Mouse (Mus musculus): ENCODE measurements around the gene Taar8c.
"Not testable (repeated sequence)": the region's sequence is repeated elsewhere in the genome, so short reads cannot be mapped to it uniquely, and the experiment has no call there.

Gene Taar8c

GRCm38 (mm10) chr10:24131451-24132262 lies 29.9 kb upstream of the Taar8c start:
- Histone ChIP-seq H3K9me3 (ENCODE audit: low read length) (no peaks in the 10 kb centered on the region), H3K27me3 (ENCODE audit: insufficient read depth, low read length) (no peaks in the 10 kb centered on the region), H3K4me1 (replicated peaks; ENCODE audit: low read depth, low read length) (peaks cover 30% of the 10 kb centered on the region), H3K36me3 (ENCODE audit: insufficient read depth, low read length) (no peaks in the 10 kb centered on the region), H3K4me3 (replicated peaks; ENCODE audit: low read length) (0 out of 2 replicates have a peak overlapping the region, but pooled peaks have one; percentile 30)
- TF ChIP-seq CTCF (conservative IDR thresholded peaks at IDR 0.05; ENCODE audit: low read length) (peak; percentile 78), POU5F1 (IDR thresholded peaks at IDR 0.05; ENCODE audit: borderline replicate concordance, low read length) (no peak), NANOG (IDR thresholded peaks at IDR 0.05; ENCODE audit: borderline replicate concordance, low read length) (no peak)

- peak; percentile 60 for TF ChIP-seq CTCF (conservative IDR thresholded peaks at IDR 0.05; ENCODE audit: low read length)
- no peak for TF ChIP-seq POU5F1 (IDR thresholded peaks at IDR 0.05; ENCODE audit: borderline replicate concordance, low read length)
- H3K36me3 ChIP-seq (ENCODE audit: insufficient read depth, low read length) = no peaks in the 10 kb centered on the region
- H3K27me3 ChIP-seq (ENCODE audit: insufficient read depth, low read length) = no peaks in the 10 kb centered on the region
Measured at GRCm38 (mm10) chr10:24111116-24111778, 9.5 kb upstream of the Taar8c start.

GRCm38 (mm10) chr10:24109434-24109833 lies 7.7 kb upstream of the Taar8c start, which contains the start of gene Taar9:
TSS of gene Taar9 (minus strand) at chr10:24109534.
- not testable (repeated sequence) for H3K36me3 ChIP-seq (ENCODE audit: insufficient read depth, low read length); H3K9me3 ChIP-seq (ENCODE audit: low read length); H3K4me3 ChIP-seq (replicated peaks; ENCODE audit: low read length); H3K27me3 ChIP-seq (ENCODE audit: insufficient read depth, low read length); H3K4me1 ChIP-seq (replicated peaks; ENCODE audit: low read depth, low read length)

More at GRCm38 (mm10) chr10:24111116-24111778, 9.5 kb upstream of the Taar8c start:
- Histone ChIP-seq H3K9me3 (ENCODE audit: low read length) (peaks cover 13% of the 10 kb centered on the region), H3K4me1 (replicated peaks; ENCODE audit: low read depth, low read length) (no peaks in the 10 kb centered on the region; the same call in 1 of the 2 replicates), H3K4me3 (replicated peaks; ENCODE audit: low read length) (no peak overlapping the region)

- no peaks in the 10 kb centered on the region for H3K27me3 ChIP-seq (ENCODE audit: insufficient read depth, low read length)
- no peaks in the 10 kb centered on the region for H3K9me3 ChIP-seq (ENCODE audit: low read length)
- H3K4me3 ChIP-seq (replicated peaks; ENCODE audit: low read length) = no peak overlapping the region
- TF ChIP-seq CTCF (conservative IDR thresholded peaks at IDR 0.05; ENCODE audit: low read length) (no peak), POU5F1 (IDR thresholded peaks at IDR 0.05; ENCODE audit: borderline replicate concordance, low read length) (no peak)
- H3K4me1 ChIP-seq (replicated peaks; ENCODE audit: low read depth, low read length) = no peaks in the 10 kb centered on the region; the same call in 1 of the 2 replicates
- no peaks in the 10 kb centered on the region for H3K36me3 ChIP-seq (ENCODE audit: insufficient read depth, low read length)
Measured at GRCm38 (mm10) chr10:24108236-24108635, 6.5 kb upstream of the Taar8c start.

GRCm38 (mm10) chr10:24107747-24108146 lies 6.0 kb upstream of the Taar8c start:
- Histone ChIP-seq H3K27me3 (ENCODE audit: insufficient read depth, low read length) (no peaks in the 10 kb centered on the region), H3K36me3 (ENCODE audit: insufficient read depth, low read length) (no peaks in the 10 kb centered on the region), H3K4me1 (replicated peaks; ENCODE audit: low read depth, low read length) (no peaks in the 10 kb centered on the region; the same call in 1 of the 2 replicates), H3K4me3 (replicated peaks; ENCODE audit: low read length) (no peak overlapping the region), H3K9me3 (ENCODE audit: low read length) (no peaks in the 10 kb centered on the region)
- TF ChIP-seq CTCF (conservative IDR thresholded peaks at IDR 0.05; ENCODE audit: low read length) (no peak), POU5F1 (IDR thresholded peaks at IDR 0.05; ENCODE audit: borderline replicate concordance, low read length) (no peak), NANOG (IDR thresholded peaks at IDR 0.05; ENCODE audit: borderline replicate concordance, low read length) (no peak)

GRCm38 (mm10) chr10:24103299-24103698 lies 1.6 kb upstream of the Taar8c start:
- H3K4me3 ChIP-seq (replicated peaks; ENCODE audit: low read length); H3K27me3 ChIP-seq (ENCODE audit: insufficient read depth, low read length); H3K4me1 ChIP-seq (replicated peaks; ENCODE audit: low read depth, low read length); H3K36me3 ChIP-seq (ENCODE audit: insufficient read depth, low read length); H3K9me3 ChIP-seq (ENCODE audit: low read length): not testable (repeated sequence)

GRCm38 (mm10) chr10:24097010-24097409 lies 4.7 kb downstream of the Taar8c start:
- not testable (repeated sequence) for H3K27me3 ChIP-seq (ENCODE audit: insufficient read depth, low read length); H3K4me3 ChIP-seq (replicated peaks; ENCODE audit: low read length); H3K36me3 ChIP-seq (ENCODE audit: insufficient read depth, low read length); H3K4me1 ChIP-seq (replicated peaks; ENCODE audit: low read depth, low read length); H3K9me3 ChIP-seq (ENCODE audit: low read length)

- Histone ChIP-seq H3K27me3 (ENCODE audit: insufficient read depth, low read length) (no peaks in the 10 kb centered on the region), H3K4me3 (replicated peaks; ENCODE audit: low read length) (no peak within 1 kb of the TSS), H3K4me1 (replicated peaks; ENCODE audit: low read depth, low read length) (no peaks in the 10 kb centered on the region), H3K36me3 (ENCODE audit: insufficient read depth, low read length) (no peaks in the 10 kb centered on the region), H3K9me3 (ENCODE audit: low read length) (no peaks in the 10 kb centered on the region)
- TF ChIP-seq POU5F1 (IDR thresholded peaks at IDR 0.05; ENCODE audit: borderline replicate concordance, low read length) = no peak
- no peak for TF ChIP-seq CTCF (conservative IDR thresholded peaks at IDR 0.05; ENCODE audit: low read length)
- TF ChIP-seq NANOG (IDR thresholded peaks at IDR 0.05; ENCODE audit: borderline replicate concordance, low read length) = no peak
Measured at GRCm38 (mm10) chr10:24092194-24092593, 9.5 kb downstream of the Taar8c start, which contains the start of gene Taar8b. TSS of gene Taar8b (minus strand) at chr10:24092294.

- Histone ChIP-seq H3K36me3 (ENCODE audit: insufficient read depth, low read length) (no peaks in the 10 kb centered on the region), H3K4me1 (replicated peaks; ENCODE audit: low read depth, low read length) (peaks cover 7% of the 10 kb centered on the region), H3K4me3 (replicated peaks; ENCODE audit: low read length) (no peak overlapping the region), H3K9me3 (ENCODE audit: low read length) (no peaks in the 10 kb centered on the region), H3K27me3 (ENCODE audit: insufficient read depth, low read length) (no peaks in the 10 kb centered on the region)
- TF ChIP-seq CTCF (conservative IDR thresholded peaks at IDR 0.05; ENCODE audit: low read length) (no peak), POU5F1 (IDR thresholded peaks at IDR 0.05; ENCODE audit: borderline replicate concordance, low read length) (no peak), NANOG (IDR thresholded peaks at IDR 0.05; ENCODE audit: borderline replicate concordance, low read length) (no peak)
Measured at GRCm38 (mm10) chr10:24087168-24087567, 14.5 kb downstream of the Taar8c start.
